Mouse (Mus musculus): ENCODE results near the gene Mpnd. TPM values are rescaled to one million over a fixed set of nuclear protein-coding genes. Genes with fewer than 3 reads are reported as not detected.
A peak's percentile ranks its signal among the peaks of the same experiment; 100 is the strongest.

The Mpnd gene
- polyA plus RNA-seq, 1 experiment from 2014 or later: 77.5 TPM

GRCm38 (mm10) chr17:55960791-55961190 lies 44.7 kb upstream of the Mpnd start:
- H3K27me3 ChIP-seq (replicated peaks; ENCODE audit: control insufficient read depth, insufficient read depth, low read length): no peaks in the 10 kb centered on the region
- peaks cover 31% of the 10 kb centered on the region for H3K4me1 ChIP-seq (ENCODE audit: control insufficient read depth, insufficient read depth, low read length)
- H3K9me3 ChIP-seq (ENCODE audit: control insufficient read depth, low read length): no peaks in the 10 kb centered on the region
- no peak overlapping the region for H3K9ac ChIP-seq (ENCODE audit: low read depth, low read length)
- peaks cover 9% of the 10 kb centered on the region for H3K36me3 ChIP-seq (ENCODE audit: control insufficient read depth, insufficient read depth, low read length)
- no peak overlapping the region for H3K4me3 ChIP-seq (ENCODE audit: low read length)
- no peak overlapping the region for H3K27ac ChIP-seq (ENCODE audit: low read length)
- no peak for ATAC-seq
- no peak overlapping the region for H3K4me2 ChIP-seq (ENCODE audit: low read depth, low read length)

- WGBS: 94% methylated on average over 7 of the region's 7 CpGs
- no peak overlapping the region for H3K9ac ChIP-seq (ENCODE audit: low read depth, low read length)
- H3K4me2 ChIP-seq (ENCODE audit: low read depth, low read length): no peak overlapping the region
- H3K4me1 ChIP-seq (ENCODE audit: control insufficient read depth, insufficient read depth, low read length): peaks cover 24% of the 10 kb centered on the region
- no peak for ATAC-seq
- H3K27me3 ChIP-seq (replicated peaks; ENCODE audit: control insufficient read depth, insufficient read depth, low read length): no peaks in the 10 kb centered on the region
- peaks cover 9% of the 10 kb centered on the region for H3K36me3 ChIP-seq (ENCODE audit: control insufficient read depth, insufficient read depth, low read length)
- no peak overlapping the region for H3K4me3 ChIP-seq (ENCODE audit: low read length)
- H3K9me3 ChIP-seq (ENCODE audit: control insufficient read depth, low read length): no peaks in the 10 kb centered on the region
- H3K27ac ChIP-seq (ENCODE audit: low read length): no peak overlapping the region
Observed at GRCm38 (mm10) chr17:55961631-55962030, 43.9 kb upstream of the Mpnd start.

- Histone ChIP-seq H3K36me3 (ENCODE audit: control insufficient read depth, insufficient read depth, low read length) (peaks cover 10% of the 10 kb centered on the region), H3K4me1 (ENCODE audit: control insufficient read depth, insufficient read depth, low read length) (peaks cover 17% of the 10 kb centered on the region; the same call in 1 of the 2 replicates), H3K27me3 (replicated peaks; ENCODE audit: control insufficient read depth, insufficient read depth, low read length) (no peaks in the 10 kb centered on the region), H3K27ac (ENCODE audit: low read length) (no peak overlapping the region), H3K9me3 (ENCODE audit: control insufficient read depth, low read length) (no peaks in the 10 kb centered on the region), H3K4me3 (ENCODE audit: low read length) (no peak overlapping the region), H3K9ac (ENCODE audit: low read depth, low read length) (no peak overlapping the region), H3K4me2 (ENCODE audit: low read depth, low read length) (no peak overlapping the region)
- ATAC-seq: no peak
- 60% methylated on average over 14 of the region's 14 CpGs for WGBS
Observed at GRCm38 (mm10) chr17:55963171-55963570, 42.3 kb upstream of the Mpnd start.

- H3K27me3 ChIP-seq (replicated peaks; ENCODE audit: control insufficient read depth, insufficient read depth, low read length): no peaks in the 10 kb centered on the region
- no peak for ATAC-seq
- 92% methylated on average over 10 of the region's 10 CpGs for WGBS
- no peak overlapping the region for H3K4me2 ChIP-seq (ENCODE audit: low read depth, low read length)
- peaks cover 10% of the 10 kb centered on the region for H3K36me3 ChIP-seq (ENCODE audit: control insufficient read depth, insufficient read depth, low read length)
- H3K4me1 ChIP-seq (ENCODE audit: control insufficient read depth, insufficient read depth, low read length): peaks cover 14% of the 10 kb centered on the region; the same call in 1 of the 2 replicates
- H3K9me3 ChIP-seq (ENCODE audit: control insufficient read depth, low read length): no peaks in the 10 kb centered on the region
- H3K4me3 ChIP-seq (ENCODE audit: low read length): no peak overlapping the region
- no peak overlapping the region for H3K9ac ChIP-seq (ENCODE audit: low read depth, low read length)
- no peak overlapping the region for H3K27ac ChIP-seq (ENCODE audit: low read length)
Observed at GRCm38 (mm10) chr17:55964496-55964895, 41.0 kb upstream of the Mpnd start.

- no peak for ATAC-seq
- no peak overlapping the region for H3K4me2 ChIP-seq (ENCODE audit: low read depth, low read length)
- no peak overlapping the region for H3K27ac ChIP-seq (ENCODE audit: low read length)
- no peak overlapping the region for H3K4me3 ChIP-seq (ENCODE audit: low read length)
- H3K4me1 ChIP-seq (ENCODE audit: control insufficient read depth, insufficient read depth, low read length): peaks cover 14% of the 10 kb centered on the region; the same call in 1 of the 2 replicates
- peaks cover 10% of the 10 kb centered on the region for H3K36me3 ChIP-seq (ENCODE audit: control insufficient read depth, insufficient read depth, low read length)
- H3K27me3 ChIP-seq (replicated peaks; ENCODE audit: control insufficient read depth, insufficient read depth, low read length): peaks cover 3% of the 10 kb centered on the region; the same call in 1 of the 2 replicates
- WGBS: 82% methylated on average over 9 of the region's 9 CpGs
- H3K9ac ChIP-seq (ENCODE audit: low read depth, low read length): no peak overlapping the region
- H3K9me3 ChIP-seq (ENCODE audit: control insufficient read depth, low read length): no peaks in the 10 kb centered on the region
Observed at GRCm38 (mm10) chr17:55964996-55965395, 40.5 kb upstream of the Mpnd start.

- H3K36me3 ChIP-seq (ENCODE audit: control insufficient read depth, insufficient read depth, low read length): peaks cover 8% of the 10 kb centered on the region
- H3K4me1 ChIP-seq (ENCODE audit: control insufficient read depth, insufficient read depth, low read length): peaks cover 25% of the 10 kb centered on the region
- H3K27me3 ChIP-seq (replicated peaks; ENCODE audit: control insufficient read depth, insufficient read depth, low read length): peaks cover 10% of the 10 kb centered on the region
- no peak overlapping the region for H3K4me2 ChIP-seq (ENCODE audit: low read depth, low read length)
- H3K4me3 ChIP-seq (ENCODE audit: low read length): no peak overlapping the region
- no peak overlapping the region for H3K27ac ChIP-seq (ENCODE audit: low read length)
- no peak overlapping the region for H3K9ac ChIP-seq (ENCODE audit: low read depth, low read length)
- ATAC-seq: no peak
- no peaks in the 10 kb centered on the region for H3K9me3 ChIP-seq (ENCODE audit: control insufficient read depth, low read length)
- WGBS: 93% methylated on average over 4 of the region's 4 CpGs
Observed at GRCm38 (mm10) chr17:55967186-55967585, 38.3 kb upstream of the Mpnd start.

- H3K9me3 ChIP-seq (ENCODE audit: control insufficient read depth, low read length): no peaks in the 10 kb centered on the region
- no peak overlapping the region for H3K4me2 ChIP-seq (ENCODE audit: low read depth, low read length)
- WGBS: 55% methylated on average over 7 of the region's 7 CpGs
Observed at GRCm38 (mm10) chr17:55968210-55968609, 37.3 kb upstream of the Mpnd start.

GRCm38 (mm10) chr17:55969560-55969959 lies 36.0 kb upstream of the Mpnd start:
- Histone ChIP-seq H3K27ac (ENCODE audit: low read length) (no peak overlapping the region), H3K4me2 (ENCODE audit: low read depth, low read length) (no peak overlapping the region), H3K4me3 (ENCODE audit: low read length) (no peak overlapping the region), H3K4me1 (ENCODE audit: control insufficient read depth, insufficient read depth, low read length) (peaks cover 17% of the 10 kb centered on the region; the same call in 1 of the 2 replicates), H3K9me3 (ENCODE audit: control insufficient read depth, low read length) (no peaks in the 10 kb centered on the region), H3K27me3 (replicated peaks; ENCODE audit: control insufficient read depth, insufficient read depth, low read length) (peaks cover 10% of the 10 kb centered on the region), H3K36me3 (ENCODE audit: control insufficient read depth, insufficient read depth, low read length) (peaks cover 3% of the 10 kb centered on the region; the same call in 1 of the 2 replicates), H3K9ac (ENCODE audit: low read depth, low read length) (no peak overlapping the region)
- 32% methylated on average over 14 of the region's 14 CpGs for WGBS
- no peak for ATAC-seq

More at GRCm38 (mm10) chr17:55968210-55968609, 37.3 kb upstream of the Mpnd start:
- H3K9ac ChIP-seq (ENCODE audit: low read depth, low read length): no peak overlapping the region
- H3K36me3 ChIP-seq (ENCODE audit: control insufficient read depth, insufficient read depth, low read length): peaks cover 5% of the 10 kb centered on the region; the same call in 1 of the 2 replicates
- peaks cover 10% of the 10 kb centered on the region for H3K27me3 ChIP-seq (replicated peaks; ENCODE audit: control insufficient read depth, insufficient read depth, low read length)
- no peak overlapping the region for H3K4me3 ChIP-seq (ENCODE audit: low read length)
- ATAC-seq: no peak
- H3K27ac ChIP-seq (ENCODE audit: low read length): no peak overlapping the region
- peaks cover 20% of the 10 kb centered on the region for H3K4me1 ChIP-seq (ENCODE audit: control insufficient read depth, insufficient read depth, low read length)

GRCm38 (mm10) chr17:55969966-55970891 lies 35.3 kb upstream of the Mpnd start, which contains the start of gene Shd:
TSS of gene Shd (plus strand) at chr17:55970467.
- Histone ChIP-seq H3K27me3 (replicated peaks; ENCODE audit: control insufficient read depth, insufficient read depth, low read length) (peaks cover 10% of the 10 kb centered on the region), H3K9ac (ENCODE audit: low read depth, low read length) (peak within 1 kb of the TSS; percentile 72), H3K9me3 (ENCODE audit: control insufficient read depth, low read length) (no peaks in the 10 kb centered on the region), H3K27ac (ENCODE audit: low read length) (no peak within 1 kb of the TSS), H3K4me3 (ENCODE audit: low read length) (peak within 1 kb of the TSS; percentile 57), H3K36me3 (ENCODE audit: control insufficient read depth, insufficient read depth, low read length) (0 out of 2 replicates have a peak, but pooled peaks cover 2% of the 10 kb centered on the region), H3K4me2 (ENCODE audit: low read depth, low read length) (peak within 1 kb of the TSS; percentile 98), H3K4me1 (ENCODE audit: control insufficient read depth, insufficient read depth, low read length) (peaks cover 17% of the 10 kb centered on the region; the same call in 1 of the 2 replicates)
- peak; percentile 64 for ATAC-seq
- WGBS: 10% methylated on average over 42 of the region's 55 CpGs
